Mouse (Mus musculus): ENCODE results near the gene Ifna15. TPM values are rescaled to one million over a fixed set of nuclear protein-coding genes. Genes with fewer than 3 reads are reported as not detected.
A peak's percentile ranks its signal among the peaks of the same experiment; 100 is the strongest.

Ifna15 gene
- polyA plus RNA-seq, 1 experiment from 2014 or later, result not detected

DNA sequence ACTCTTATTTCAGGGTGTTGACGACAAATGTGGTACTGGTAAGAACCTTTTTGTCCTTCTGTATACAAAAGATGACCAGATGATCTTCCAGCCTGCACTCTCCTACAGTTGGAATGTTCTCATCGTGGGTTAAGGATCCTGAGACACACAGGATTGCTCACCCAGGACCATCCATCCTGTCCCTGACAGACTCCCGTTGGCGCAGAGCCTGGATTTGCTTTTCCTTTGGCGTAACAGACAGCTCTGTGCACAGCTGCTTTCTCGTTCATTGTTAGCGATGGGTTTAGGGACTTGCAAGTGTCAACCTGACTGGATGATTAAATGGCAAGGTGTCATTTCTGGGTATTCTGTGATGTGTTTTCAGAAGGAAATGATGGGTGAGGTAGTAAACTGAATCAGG lies 21.4 kb downstream of the Ifna15 start:
- no peak overlapping the region for H3K4me3 ChIP-seq (ENCODE audit: low read depth, low read length)
- no peak for ATAC-seq (ENCODE audit: low read depth)
- H3K9ac ChIP-seq (ENCODE audit: low read depth, low read length), result no peak overlapping the region
- WGBS (ENCODE audit: insufficient replicate concordance), result 69% methylated on average over 7 of the region's 7 CpGs
- H3K9me3 ChIP-seq (replicated peaks; ENCODE audit: control insufficient read depth, low read length), result no peaks in the 10 kb centered on the region
- no peaks in the 10 kb centered on the region for H3K27me3 ChIP-seq (ENCODE audit: control insufficient read depth, insufficient read depth, low read depth, low read length)
- H3K4me1 ChIP-seq (ENCODE audit: control insufficient read depth, low read depth, low read length), result peaks cover 21% of the 10 kb centered on the region
- H3K36me3 ChIP-seq (ENCODE audit: control insufficient read depth, insufficient read depth), result no peaks in the 10 kb centered on the region
- no peak overlapping the region; the same call in none of the 2 replicates for H3K27ac ChIP-seq (ENCODE audit: low read length)
- no peak overlapping the region for H3K4me2 ChIP-seq (ENCODE audit: low read depth, low read length)

- ATAC-seq (ENCODE audit: low read depth), result peak; percentile 95
- Histone ChIP-seq H3K9me3 (replicated peaks; ENCODE audit: control insufficient read depth, low read length) (no peaks in the 10 kb centered on the region), H3K4me1 (ENCODE audit: control insufficient read depth, low read depth, low read length) (peaks cover 21% of the 10 kb centered on the region), H3K27ac (ENCODE audit: low read length) (peak overlapping the region; percentile 67), H3K27me3 (ENCODE audit: control insufficient read depth, insufficient read depth, low read depth, low read length) (no peaks in the 10 kb centered on the region), H3K4me2 (ENCODE audit: low read depth, low read length) (peak overlapping the region; percentile 17; the same call in 1 of the 2 replicates), H3K4me3 (ENCODE audit: low read depth, low read length) (no peak overlapping the region), H3K9ac (ENCODE audit: low read depth, low read length) (no peak overlapping the region), H3K36me3 (ENCODE audit: control insufficient read depth, insufficient read depth) (no peaks in the 10 kb centered on the region)
- 20% methylated on average over 1 of the region's 1 CpGs for WGBS (ENCODE audit: insufficient replicate concordance)
Observed at GRCm38 (mm10) chr4:88535742-88536141, 22.3 kb downstream of the Ifna15 start.

DNA sequence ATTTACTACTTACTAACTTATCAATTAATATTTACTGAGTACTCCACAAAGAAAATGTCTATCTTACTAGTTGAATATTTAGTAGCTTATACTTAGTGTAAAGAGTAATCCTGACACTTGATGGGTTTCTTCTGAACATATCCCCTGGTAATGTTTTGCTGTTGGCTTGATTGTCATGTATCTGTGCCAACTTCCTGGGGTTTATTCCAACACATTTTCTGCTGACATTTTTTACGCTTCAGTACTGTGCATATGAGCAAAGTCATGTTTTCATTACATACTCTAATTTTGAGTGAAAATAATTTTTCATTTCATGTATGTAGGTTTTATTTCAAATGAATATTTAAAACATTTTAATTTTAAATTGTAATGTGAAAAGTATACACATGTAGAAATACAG lies 23.1 kb downstream of the Ifna15 start:
- Histone ChIP-seq H3K27me3 (ENCODE audit: control insufficient read depth, insufficient read depth, low read depth, low read length) (no peaks in the 10 kb centered on the region), H3K27ac (ENCODE audit: low read length) (no peak overlapping the region), H3K36me3 (ENCODE audit: control insufficient read depth, insufficient read depth) (no peaks in the 10 kb centered on the region), H3K4me1 (ENCODE audit: control insufficient read depth, low read depth, low read length) (peaks cover 21% of the 10 kb centered on the region), H3K4me2 (ENCODE audit: low read depth, low read length) (no peak overlapping the region), H3K9me3 (replicated peaks; ENCODE audit: control insufficient read depth, low read length) (no peaks in the 10 kb centered on the region), H3K4me3 (ENCODE audit: low read depth, low read length) (no peak overlapping the region), H3K9ac (ENCODE audit: low read depth, low read length) (no peak overlapping the region)
- ATAC-seq (ENCODE audit: low read depth), result no peak
- 71% methylated on average over 1 of the region's 1 CpGs for WGBS (ENCODE audit: insufficient replicate concordance)

DNA sequence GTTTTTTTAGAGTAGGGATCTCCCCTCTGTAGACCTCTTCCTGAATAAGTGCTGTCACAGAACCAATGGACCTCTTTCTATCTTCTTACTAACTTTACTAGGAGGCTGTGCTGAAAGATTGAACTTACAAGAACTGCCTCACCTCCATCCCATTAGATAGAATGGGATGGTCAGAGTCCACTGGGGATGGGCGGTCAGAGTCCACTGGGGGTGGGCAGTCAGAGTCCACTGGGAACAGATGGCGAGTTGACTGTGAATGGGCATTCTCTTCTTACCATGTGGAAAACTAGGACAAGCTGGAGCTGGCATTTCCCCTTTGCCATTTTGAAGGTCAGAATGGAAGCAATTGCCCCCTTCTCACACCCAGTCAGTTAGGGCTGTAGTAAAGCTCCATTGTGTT lies 24.5 kb downstream of the Ifna15 start:
- peaks cover 21% of the 10 kb centered on the region for H3K4me1 ChIP-seq (ENCODE audit: control insufficient read depth, low read depth, low read length)
- 63% methylated on average over 2 of the region's 2 CpGs for WGBS (ENCODE audit: insufficient replicate concordance)
- H3K27ac ChIP-seq (ENCODE audit: low read length), result no peak overlapping the region
- no peak for ATAC-seq (ENCODE audit: low read depth)
- H3K4me2 ChIP-seq (ENCODE audit: low read depth, low read length), result no peak overlapping the region
- no peaks in the 10 kb centered on the region for H3K27me3 ChIP-seq (ENCODE audit: control insufficient read depth, insufficient read depth, low read depth, low read length)
- no peaks in the 10 kb centered on the region for H3K36me3 ChIP-seq (ENCODE audit: control insufficient read depth, insufficient read depth)
- no peak overlapping the region for H3K4me3 ChIP-seq (ENCODE audit: low read depth, low read length)
- no peaks in the 10 kb centered on the region for H3K9me3 ChIP-seq (replicated peaks; ENCODE audit: control insufficient read depth, low read length)
- H3K9ac ChIP-seq (ENCODE audit: low read depth, low read length), result no peak overlapping the region

DNA sequence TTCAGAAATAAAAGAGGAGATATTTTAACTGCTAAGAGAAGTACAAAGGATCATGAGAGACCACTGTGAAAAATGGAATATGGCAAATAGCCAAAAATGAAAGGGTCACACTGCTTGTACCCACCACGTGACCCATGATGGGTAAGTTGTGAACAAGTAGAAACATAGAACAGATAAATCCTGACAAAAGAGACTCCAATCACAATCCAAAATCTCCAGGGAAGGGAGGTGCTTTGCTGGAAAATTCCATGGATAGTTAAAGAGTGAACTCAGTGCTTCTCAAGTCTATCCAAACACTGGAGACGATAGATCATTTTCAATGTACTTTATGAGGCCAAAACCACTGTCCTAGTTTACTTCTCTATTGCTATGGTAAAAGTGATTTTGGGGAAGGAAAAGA lies 27.2 kb downstream of the Ifna15 start:
- Histone ChIP-seq H3K4me1 (ENCODE audit: control insufficient read depth, low read depth, low read length) (peaks cover 4% of the 10 kb centered on the region; the same call in 1 of the 2 replicates), H3K36me3 (ENCODE audit: control insufficient read depth, insufficient read depth) (no peaks in the 10 kb centered on the region), H3K27ac (ENCODE audit: low read length) (no peak overlapping the region), H3K9me3 (replicated peaks; ENCODE audit: control insufficient read depth, low read length) (no peaks in the 10 kb centered on the region), H3K4me3 (ENCODE audit: low read depth, low read length) (no peak overlapping the region), H3K9ac (ENCODE audit: low read depth, low read length) (no peak overlapping the region), H3K4me2 (ENCODE audit: low read depth, low read length) (no peak overlapping the region), H3K27me3 (ENCODE audit: control insufficient read depth, insufficient read depth, low read depth, low read length) (no peaks in the 10 kb centered on the region)
- no peak for ATAC-seq (ENCODE audit: low read depth)
- 63% methylated on average over 2 of the region's 2 CpGs for WGBS (ENCODE audit: insufficient replicate concordance)

GRCm38 (mm10) chr4:88530271-88530670 lies 27.8 kb downstream of the Ifna15 start:
- Histone ChIP-seq H3K4me3 (ENCODE audit: low read depth, low read length) (no peak overlapping the region), H3K9me3 (replicated peaks; ENCODE audit: control insufficient read depth, low read length) (no peaks in the 10 kb centered on the region), H3K27ac (ENCODE audit: low read length) (no peak overlapping the region), H3K36me3 (ENCODE audit: control insufficient read depth, insufficient read depth) (no peaks in the 10 kb centered on the region), H3K9ac (ENCODE audit: low read depth, low read length) (no peak overlapping the region), H3K4me2 (ENCODE audit: low read depth, low read length) (no peak overlapping the region), H3K4me1 (ENCODE audit: control insufficient read depth, low read depth, low read length) (peaks cover 3% of the 10 kb centered on the region; the same call in 1 of the 2 replicates), H3K27me3 (ENCODE audit: control insufficient read depth, insufficient read depth, low read depth, low read length) (no peaks in the 10 kb centered on the region)
- ATAC-seq (ENCODE audit: low read depth), result no peak
- 58% methylated on average over 4 of the region's 4 CpGs for WGBS (ENCODE audit: insufficient replicate concordance)

DNA sequence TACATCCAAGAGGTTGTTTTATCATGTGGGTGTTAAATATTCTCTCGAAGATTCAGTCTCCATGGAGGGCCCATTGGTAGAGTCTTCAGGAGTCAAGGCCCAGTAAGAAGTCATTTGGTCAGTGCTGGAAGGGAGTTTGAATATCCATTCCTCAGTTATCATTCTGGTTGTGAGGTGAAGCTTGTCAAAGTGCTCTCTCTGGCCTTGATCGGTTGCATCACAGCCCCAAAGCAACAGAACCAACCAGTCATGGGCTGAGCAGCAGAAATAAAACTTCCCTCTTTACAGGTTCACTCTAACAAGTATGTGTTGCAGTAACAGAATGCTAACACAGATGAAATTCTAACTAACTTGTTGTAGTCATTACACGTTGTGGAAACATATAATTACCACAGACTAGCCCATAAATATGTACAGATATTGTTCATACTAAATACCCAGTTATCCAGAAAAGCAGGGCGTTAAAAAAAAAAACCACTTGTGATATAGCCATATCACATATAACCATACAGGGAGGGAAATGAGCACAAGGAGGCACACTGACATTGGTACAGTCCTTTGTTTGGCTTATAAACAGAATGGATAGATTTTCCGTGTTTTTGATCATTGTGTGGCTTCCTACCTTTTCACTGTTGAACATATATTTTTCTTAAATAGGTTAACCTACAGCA lies 31.5 kb downstream of the Ifna15 start:
- peak; percentile 59 for ATAC-seq (ENCODE audit: low read depth)
- H3K27me3 ChIP-seq (ENCODE audit: control insufficient read depth, insufficient read depth, low read depth, low read length), result no peaks in the 10 kb centered on the region
- 43% methylated on average over 5 of the region's 5 CpGs for WGBS (ENCODE audit: insufficient replicate concordance)
- H3K4me2 ChIP-seq (ENCODE audit: low read depth, low read length), result no peak overlapping the region
- H3K4me1 ChIP-seq (ENCODE audit: control insufficient read depth, low read depth, low read length), result no peaks in the 10 kb centered on the region; the same call in 1 of the 2 replicates
- H3K27ac ChIP-seq (ENCODE audit: low read length), result peak overlapping the region; percentile 33; the same call in 1 of the 2 replicates
- no peak overlapping the region for H3K9ac ChIP-seq (ENCODE audit: low read depth, low read length)
- H3K36me3 ChIP-seq (ENCODE audit: control insufficient read depth, insufficient read depth), result no peaks in the 10 kb centered on the region
- H3K9me3 ChIP-seq (replicated peaks; ENCODE audit: control insufficient read depth, low read length), result no peaks in the 10 kb centered on the region
- no peak overlapping the region for H3K4me3 ChIP-seq (ENCODE audit: low read depth, low read length)

GRCm38 (mm10) chr4:88525393-88525792 lies 32.7 kb downstream of the Ifna15 start:
- H3K27ac ChIP-seq (ENCODE audit: low read length), result no peak overlapping the region
- no peaks in the 10 kb centered on the region for H3K36me3 ChIP-seq (ENCODE audit: control insufficient read depth, insufficient read depth)
- no peak overlapping the region for H3K4me2 ChIP-seq (ENCODE audit: low read depth, low read length)
- H3K4me3 ChIP-seq (ENCODE audit: low read depth, low read length), result no peak overlapping the region
- H3K9me3 ChIP-seq (replicated peaks; ENCODE audit: control insufficient read depth, low read length), result no peaks in the 10 kb centered on the region
- 55% methylated on average over 3 of the region's 3 CpGs for WGBS (ENCODE audit: insufficient replicate concordance)
- no peak overlapping the region for H3K9ac ChIP-seq (ENCODE audit: low read depth, low read length)
- no peaks in the 10 kb centered on the region for H3K27me3 ChIP-seq (ENCODE audit: control insufficient read depth, insufficient read depth, low read depth, low read length)
- H3K4me1 ChIP-seq (ENCODE audit: control insufficient read depth, low read depth, low read length), result no peaks in the 10 kb centered on the region; the same call in 1 of the 2 replicates
- no peak for ATAC-seq (ENCODE audit: low read depth)

DNA sequence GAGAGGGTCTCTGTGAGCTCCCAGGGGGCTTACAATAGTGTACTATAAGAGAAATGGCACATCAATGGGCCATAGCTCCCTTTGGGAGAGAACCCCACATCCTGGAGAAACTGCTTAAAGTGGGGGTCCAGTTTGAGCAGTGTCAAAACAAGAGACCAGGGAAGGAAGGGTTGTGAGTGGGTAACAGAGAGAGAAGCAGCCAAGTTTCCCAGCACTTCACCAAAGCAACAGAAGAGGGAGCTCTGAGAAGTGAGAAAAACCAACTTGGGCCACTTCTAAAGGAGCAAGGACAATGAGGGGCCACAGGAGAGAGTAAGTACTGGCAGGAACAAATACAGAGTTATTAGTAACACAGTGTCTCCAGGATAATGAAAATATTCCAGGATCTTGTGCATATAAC lies 34.8 kb downstream of the Ifna15 start:
- Histone ChIP-seq H3K9ac (ENCODE audit: low read depth, low read length) (no peak overlapping the region), H3K36me3 (ENCODE audit: control insufficient read depth, insufficient read depth) (no peaks in the 10 kb centered on the region), H3K4me3 (ENCODE audit: low read depth, low read length) (no peak overlapping the region), H3K4me1 (ENCODE audit: control insufficient read depth, low read depth, low read length) (no peaks in the 10 kb centered on the region; the same call in 1 of the 2 replicates), H3K9me3 (replicated peaks; ENCODE audit: control insufficient read depth, low read length) (no peaks in the 10 kb centered on the region), H3K27me3 (ENCODE audit: control insufficient read depth, insufficient read depth, low read depth, low read length) (no peaks in the 10 kb centered on the region), H3K4me2 (ENCODE audit: low read depth, low read length) (no peak overlapping the region), H3K27ac (ENCODE audit: low read length) (no peak overlapping the region)
- ATAC-seq (ENCODE audit: low read depth), result no peak

All from liver, embryonic 16.5 days (tissue).